Comparison of ENCODE assay signal across 26 mouse cellular contexts in genomic region chr8:64187881-64188280, GRCm38 (mm10). TPM values are rescaled to one million over a fixed set of nuclear protein-coding genes. Genes with fewer than 3 reads are reported as not detected.
"Had no signal": no experiment of that assay in that cellular context is flagged by ENCODE, and none has a peak within 500 bp of the region (broad histone marks: within the 10 kb centered on the region; RNA-seq: fewer than 3 reads in every experiment).

No protein-coding gene starts in this region.

- ATAC-seq: hindbrain, embryonic 16.5 days; intestine, embryonic 16.5 days; liver, embryonic 12.5 days had no signal

- H3K4me2 ChIP-seq: heart, embryonic 11.5 days; heart, embryonic 13.5 days; heart, embryonic 15.5 days; hindbrain, embryonic 12.5 days; hindbrain, embryonic 14.5 days; limb, embryonic 13.5 days; limb, embryonic 15.5 days; liver, embryonic 12.5 days had no signal

- H3K36me3 ChIP-seq: heart, embryonic 13.5 days; heart, embryonic 15.5 days; hindbrain, embryonic 12.5 days; limb, embryonic 13.5 days; limb, embryonic 15.5 days; liver, embryonic 12.5 days had no signal

- H3K27me3 ChIP-seq: heart, embryonic 13.5 days; heart, embryonic 15.5 days; hindbrain, embryonic 12.5 days; limb, embryonic 13.5 days; limb, embryonic 15.5 days; liver, embryonic 12.5 days had no signal

- H3K4me1 ChIP-seq: heart, embryonic 15.5 days; limb, embryonic 15.5 days; liver, embryonic 12.5 days had no signal

- H3K27ac ChIP-seq: heart, adult 2 months; heart, embryonic 13.5 days; heart, embryonic 15.5 days; hindbrain, embryonic 12.5 days; hindbrain, embryonic 14.5 days; layer of hippocampus, adult 2 months; limb, embryonic 13.5 days; limb, embryonic 15.5 days; liver, embryonic 12.5 days; liver, embryonic 14.5 days had no signal

- DNase-seq: gastrocnemius, postnatal 14 days; gastrocnemius, postnatal 36 days; heart, adult 11 months; heart, adult 2 months; heart, postnatal 14 days; heart, postnatal 36 days; kidney, adult 11 months; kidney, adult 2 months; kidney, postnatal 10 days; kidney, postnatal 25 days; kidney, postnatal 4 days; layer of hippocampus, postnatal 36 days; left cerebral cortex, postnatal 4 days had no signal

- H3K4me3 ChIP-seq: heart, adult 2 months; heart, embryonic 13.5 days; heart, embryonic 15.5 days; hindbrain, embryonic 12.5 days; layer of hippocampus, adult 2 months; limb, embryonic 13.5 days; limb, embryonic 15.5 days; liver, embryonic 12.5 days had no signal

- H3K9me3 ChIP-seq: heart, embryonic 13.5 days; heart, embryonic 15.5 days; hindbrain, embryonic 12.5 days; limb, embryonic 13.5 days; limb, embryonic 15.5 days; liver, embryonic 12.5 days had no signal

- H3K9ac ChIP-seq: heart, embryonic 13.5 days; heart, embryonic 15.5 days; hindbrain, embryonic 12.5 days; hindbrain, embryonic 14.5 days; limb, embryonic 13.5 days; limb, embryonic 15.5 days; liver, embryonic 12.5 days; liver, embryonic 14.5 days had no signal

RNA-seq across cellular contexts. Expression of gene Tll1, which starts 18.2 kb away (rescaled TPM):
- polyA plus RNA-seq: liver, adult 2 months had no signal
